Mouse (Mus musculus) brain, embryonic 14.5 days (tissue): ENCODE data around the gene Snx21.

Source experiments
- CTCF ChIP-seq: fragments of 200-500 bp; IDR thresholded peaks from 2 replicates; pipeline ENCODE4 v1.5.1; 2012; ENCODE audit warnings: inconsistent platforms, mild to moderate bottlenecking, moderate library complexity, borderline replicate concordance; ENCODE audit not compliant: insufficient read depth, insufficient read length; ENCODE audit errors: extremely low read depth
- POLR2A ChIP-seq: fragments of 200-500 bp; IDR thresholded peaks from 2 replicates; pipeline ENCODE4 v1.6.1; 2012; ENCODE audit warnings: mild to moderate bottlenecking, inconsistent platforms, borderline replicate concordance; ENCODE audit not compliant: poor library complexity, insufficient read depth, insufficient read length, severe bottlenecking; ENCODE audit errors: extremely low read depth

DNA sequence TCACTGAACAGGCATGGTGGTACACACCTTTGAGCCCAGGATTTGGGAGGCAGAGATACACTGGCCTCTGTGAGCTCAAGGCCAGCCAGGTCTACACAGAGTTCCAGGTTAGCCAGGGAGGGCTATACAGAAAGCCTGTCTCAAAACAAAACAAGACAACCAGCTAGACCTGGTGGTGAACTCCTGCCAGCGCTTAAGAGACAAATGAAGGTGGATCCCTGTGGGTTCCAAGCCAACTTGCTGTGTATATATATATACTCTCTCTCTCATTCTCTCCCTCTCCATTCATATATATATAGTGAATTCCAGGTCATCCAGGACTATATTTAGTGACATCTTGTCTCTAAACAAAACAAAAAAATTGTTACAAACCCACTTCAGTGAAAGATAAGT, 18.3 kb downstream of the Snx21 start:
- TF ChIP-seq CTCF, result no peak
- TF ChIP-seq POLR2A, result no peak
